Mouse (Mus musculus) frontal cortex, adult (tissue): ENCODE measurements around the gene Gm3285.

Experiments
- ATAC-seq: cut with Nextera tagmentation; 2 replicates; pipeline ENCODE4 v1.9.2; 2017; ENCODE audit warnings: mild to moderate bottlenecking, moderate library complexity, mixed read lengths; ENCODE audit not compliant: low TSS enrichment

Gene Gm3285

DNA sequence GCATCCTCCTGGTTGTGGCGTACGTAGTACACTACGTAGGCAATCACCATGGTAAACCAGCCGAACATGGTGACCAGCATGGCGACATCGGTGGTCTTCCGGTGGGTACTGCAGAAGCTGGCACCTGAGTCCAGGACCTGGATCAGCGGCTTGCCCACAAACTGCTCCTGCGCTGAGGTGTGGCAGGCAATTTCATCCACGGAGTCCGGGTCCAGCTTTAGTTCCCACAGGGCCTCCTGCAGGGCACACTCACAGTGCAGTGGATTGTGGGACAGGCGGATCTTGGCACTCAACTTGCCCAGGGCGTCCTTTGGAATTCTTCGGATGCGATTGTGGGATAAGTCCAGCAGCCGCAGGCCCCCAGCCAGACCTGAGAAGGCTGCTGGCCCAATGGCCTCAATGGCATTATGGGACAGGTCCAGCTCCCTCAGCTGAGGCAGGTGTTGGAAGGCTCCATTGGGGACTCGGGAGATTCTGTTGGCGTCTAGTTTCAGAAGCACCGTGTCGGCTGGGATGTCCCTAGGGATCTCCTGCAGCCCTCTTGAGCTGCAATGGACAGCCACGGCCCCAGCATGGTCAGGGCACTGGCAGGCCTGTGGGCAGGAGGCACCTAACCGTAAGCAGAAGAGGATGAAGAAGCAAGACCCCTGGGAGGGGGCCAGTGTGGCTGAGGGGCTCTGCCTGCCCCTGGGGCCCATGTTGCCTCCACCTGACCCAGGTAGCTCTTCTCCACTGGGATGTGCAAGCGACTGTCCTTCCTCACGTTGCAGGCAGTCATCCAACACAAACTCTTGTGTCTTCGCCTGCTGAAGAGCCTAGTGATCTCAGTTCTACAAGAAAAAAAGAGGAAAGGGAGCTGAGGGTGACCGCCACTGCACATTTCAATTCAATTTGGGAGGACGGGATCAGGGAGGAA is 39.4 kb downstream of the Gm3285 start:
- no peak for ATAC-seq

DNA sequence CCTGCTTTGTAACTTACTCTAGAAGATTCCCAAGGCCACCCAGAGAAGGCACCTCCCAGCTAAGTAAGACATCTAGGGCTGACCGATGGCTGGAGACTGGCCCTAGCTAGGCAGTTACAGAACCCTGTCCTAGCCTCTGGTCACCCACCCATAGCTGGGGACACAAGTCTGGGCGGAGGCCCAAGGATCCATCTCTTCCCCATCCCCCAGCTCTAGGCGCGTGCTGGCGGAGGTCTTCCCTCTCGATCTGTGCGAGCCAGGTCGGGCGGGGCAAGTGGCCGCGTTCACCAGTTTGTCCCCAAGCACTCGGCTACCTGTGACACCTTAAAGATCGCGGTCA is 40.1 kb downstream of the Gm3285 start:
- ATAC-seq, result peak; percentile 11

DNA sequence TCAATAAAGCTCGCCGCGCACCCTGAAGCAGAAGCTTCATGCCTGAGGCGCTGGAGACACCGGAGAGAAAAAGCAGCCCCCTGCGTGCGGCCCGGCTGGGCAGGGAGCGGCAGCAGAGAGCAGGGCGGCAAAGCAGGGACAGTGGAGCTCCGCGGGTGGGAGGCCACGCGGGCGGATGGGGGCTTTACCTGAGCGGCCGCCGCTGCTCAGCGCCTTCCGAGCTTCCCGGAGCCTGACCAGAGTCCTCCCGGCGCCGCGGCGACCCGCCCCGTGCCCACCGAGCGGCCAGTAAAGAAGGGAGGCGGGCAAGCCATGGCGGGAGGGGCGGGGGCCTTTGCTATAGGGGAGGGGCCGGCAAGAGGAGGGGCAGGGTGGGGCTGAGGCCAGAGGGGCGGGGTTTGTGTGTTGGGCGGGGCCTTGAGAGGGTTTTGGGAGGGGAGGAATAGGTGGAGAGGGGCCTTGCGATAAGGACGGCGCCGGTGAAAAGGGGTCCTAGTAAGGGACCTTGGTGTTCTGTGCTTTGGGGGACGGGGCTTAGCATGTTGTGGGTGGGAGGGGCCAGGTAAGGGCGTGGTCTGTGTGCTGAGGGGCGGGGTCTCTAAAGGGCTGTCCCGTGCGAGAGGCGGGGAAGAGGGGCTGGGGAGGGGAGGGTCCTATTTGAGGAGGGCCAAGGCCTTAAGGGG is 40.6 kb downstream of the Gm3285 start, which contains the start of gene Lrrc3:
Lrrc3 (minus strand) TSS at position 326 of the 683 bp plus-strand sequence.
- peak; percentile 58 for ATAC-seq

DNA sequence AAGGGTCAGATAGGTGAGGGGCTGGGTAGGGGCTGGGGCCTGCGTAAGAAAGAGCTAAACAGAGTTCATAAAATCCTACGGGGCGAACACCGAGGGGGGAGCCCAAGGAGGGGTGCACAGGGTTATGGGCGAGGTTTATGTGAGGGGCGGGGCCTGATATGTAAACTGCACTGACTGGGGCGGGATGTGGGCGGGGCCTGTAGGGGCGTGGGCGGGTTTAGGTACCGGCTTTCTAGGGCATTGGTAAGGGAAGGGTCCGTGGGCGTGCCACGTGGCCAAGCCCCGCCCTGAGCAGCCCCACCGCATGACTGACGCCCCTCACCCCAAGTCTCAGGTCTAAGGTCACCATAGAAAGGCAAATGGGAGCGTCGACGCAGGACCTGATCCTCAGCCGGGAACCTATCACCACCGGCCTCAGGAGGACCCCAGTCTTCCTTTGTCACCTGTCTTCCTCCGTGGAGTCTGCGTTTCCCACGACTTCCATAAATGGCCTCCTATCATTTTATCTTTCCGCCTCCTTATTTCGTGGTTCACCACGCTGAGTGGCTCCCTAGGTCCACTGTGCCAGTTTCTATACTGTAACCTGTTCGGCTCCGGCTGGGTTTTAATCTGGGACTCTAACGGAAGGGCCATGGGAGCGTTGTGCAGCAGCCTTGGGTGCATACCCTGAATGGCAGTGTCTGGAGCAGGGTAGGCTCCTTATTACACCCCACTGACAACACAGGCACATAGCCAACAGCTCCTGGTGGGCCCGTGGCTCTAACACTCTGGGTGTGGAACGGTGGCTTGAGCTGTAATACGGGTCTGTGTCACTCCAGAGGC is 41.3 kb downstream of the Gm3285 start:
- ATAC-seq, result peak; percentile 69
